Mouse (Mus musculus): ENCODE data around the gene Jph4. TPM values are rescaled to one million over a fixed set of nuclear protein-coding genes. Genes with fewer than 3 reads are reported as not detected.

The Jph4 gene
- 0.12 TPM in 1 of 2 replicates, not detected in the other for total RNA-seq (2017)

- no peak for ATAC-seq (ENCODE audit: extremely low read depth, insufficient number of reproducible peaks, low FRiP score, poor library complexity, severe bottlenecking)
Measured at GRCm38 (mm10) chr14:55116425-55117200, at the start of gene Jph4. Jph4 (minus strand) TSS chr14:55116935.

DNA sequence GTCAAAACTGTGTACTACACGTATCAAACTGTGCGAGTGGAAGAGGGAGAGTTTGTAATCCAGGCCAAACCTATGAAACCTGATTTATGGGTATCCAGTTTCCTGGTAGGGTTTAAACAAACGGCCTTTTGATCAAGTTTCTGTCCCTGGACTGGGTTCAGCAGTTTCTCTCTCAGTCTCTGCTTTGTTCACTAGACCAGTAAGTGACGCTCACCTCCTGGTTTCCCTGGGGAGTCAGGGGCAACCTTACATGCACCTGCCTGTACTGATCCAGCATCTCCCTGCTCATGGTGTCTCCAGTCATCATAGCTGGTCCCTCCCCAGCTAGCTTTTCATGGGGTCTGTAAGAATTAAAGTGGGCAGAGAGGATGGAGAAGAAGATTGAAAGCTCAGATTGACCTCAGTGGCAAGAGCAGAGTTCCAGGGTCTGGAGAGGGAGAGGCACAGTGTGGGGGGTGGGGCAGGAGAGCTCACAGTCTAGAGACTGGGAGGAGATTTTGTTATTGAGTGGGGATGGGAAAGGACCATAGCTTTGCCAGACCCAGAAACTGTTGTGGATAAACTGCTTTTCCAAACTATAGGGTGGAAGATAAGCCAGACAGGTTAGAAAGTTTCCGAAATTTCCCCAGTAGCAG, 47.6 kb upstream of the Jph4 start:
- ATAC-seq (ENCODE audit: extremely low read depth, insufficient number of reproducible peaks, low FRiP score, poor library complexity, severe bottlenecking), result no peak

- ATAC-seq (ENCODE audit: extremely low read depth, insufficient number of reproducible peaks, low FRiP score, poor library complexity, severe bottlenecking), result no peak
Measured at GRCm38 (mm10) chr14:55162168-55162567, 45.4 kb upstream of the Jph4 start.

- ATAC-seq (ENCODE audit: extremely low read depth, insufficient number of reproducible peaks, low FRiP score, poor library complexity, severe bottlenecking), result peak; percentile 86
Measured at GRCm38 (mm10) chr14:55161098-55161634, 44.4 kb upstream of the Jph4 start.

DNA sequence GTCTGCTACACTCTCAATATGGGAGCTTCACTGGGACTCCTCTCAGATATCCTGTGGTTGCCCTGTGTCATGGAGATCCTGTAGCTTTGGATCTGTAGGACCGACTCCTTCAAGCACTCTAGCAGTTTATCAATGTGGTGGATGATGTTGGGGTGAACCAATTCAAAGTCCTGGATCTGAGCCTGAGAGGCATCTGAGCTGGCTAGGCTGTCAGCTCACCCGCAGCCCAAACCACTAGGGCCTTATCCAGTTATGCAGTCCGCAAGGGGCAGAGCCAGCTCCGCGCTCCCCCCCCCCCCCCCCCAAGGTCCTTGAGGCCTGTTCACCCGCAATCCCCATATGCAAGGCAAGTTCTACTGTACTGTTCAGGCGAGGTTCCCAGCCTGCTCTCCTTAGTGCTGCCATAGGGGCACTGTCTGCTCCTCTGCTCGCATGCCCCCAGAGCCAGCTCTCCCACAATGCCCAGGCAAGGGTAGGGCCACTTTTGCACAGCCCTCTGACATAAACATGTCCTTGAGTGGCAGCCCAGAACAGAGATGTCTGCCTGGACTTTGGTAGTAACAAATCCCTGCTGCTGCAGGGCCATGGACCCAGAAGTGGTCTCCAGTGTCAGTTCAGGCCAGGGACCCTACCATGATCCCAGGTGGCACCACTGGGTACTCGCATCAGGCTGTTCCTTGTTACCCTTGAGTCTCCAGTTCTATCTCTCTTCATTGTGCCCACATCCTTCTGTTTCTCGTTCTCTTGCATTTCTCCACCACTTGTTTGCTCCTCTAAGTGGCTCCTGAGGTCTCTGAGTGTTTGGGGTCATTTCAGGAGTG, 43.7 kb upstream of the Jph4 start:
- ATAC-seq (ENCODE audit: extremely low read depth, insufficient number of reproducible peaks, low FRiP score, poor library complexity, severe bottlenecking), result no peak

- no peak for ATAC-seq (ENCODE audit: extremely low read depth, insufficient number of reproducible peaks, low FRiP score, poor library complexity, severe bottlenecking)
Measured at GRCm38 (mm10) chr14:55157322-55158065, 40.8 kb upstream of the Jph4 start.

- no peak for ATAC-seq (ENCODE audit: extremely low read depth, insufficient number of reproducible peaks, low FRiP score, poor library complexity, severe bottlenecking)
Measured at GRCm38 (mm10) chr14:55152951-55153481, 36.3 kb upstream of the Jph4 start.

GRCm38 (mm10) chr14:55152174-55152573, 35.4 kb upstream of the Jph4 start:
- no peak for ATAC-seq (ENCODE audit: extremely low read depth, insufficient number of reproducible peaks, low FRiP score, poor library complexity, severe bottlenecking)

GRCm38 (mm10) chr14:55150985-55151384, 34.2 kb upstream of the Jph4 start:
- no peak for ATAC-seq (ENCODE audit: extremely low read depth, insufficient number of reproducible peaks, low FRiP score, poor library complexity, severe bottlenecking)

- no peak for ATAC-seq (ENCODE audit: extremely low read depth, insufficient number of reproducible peaks, low FRiP score, poor library complexity, severe bottlenecking)
Measured at GRCm38 (mm10) chr14:55149041-55149440, 32.3 kb upstream of the Jph4 start.

DNA sequence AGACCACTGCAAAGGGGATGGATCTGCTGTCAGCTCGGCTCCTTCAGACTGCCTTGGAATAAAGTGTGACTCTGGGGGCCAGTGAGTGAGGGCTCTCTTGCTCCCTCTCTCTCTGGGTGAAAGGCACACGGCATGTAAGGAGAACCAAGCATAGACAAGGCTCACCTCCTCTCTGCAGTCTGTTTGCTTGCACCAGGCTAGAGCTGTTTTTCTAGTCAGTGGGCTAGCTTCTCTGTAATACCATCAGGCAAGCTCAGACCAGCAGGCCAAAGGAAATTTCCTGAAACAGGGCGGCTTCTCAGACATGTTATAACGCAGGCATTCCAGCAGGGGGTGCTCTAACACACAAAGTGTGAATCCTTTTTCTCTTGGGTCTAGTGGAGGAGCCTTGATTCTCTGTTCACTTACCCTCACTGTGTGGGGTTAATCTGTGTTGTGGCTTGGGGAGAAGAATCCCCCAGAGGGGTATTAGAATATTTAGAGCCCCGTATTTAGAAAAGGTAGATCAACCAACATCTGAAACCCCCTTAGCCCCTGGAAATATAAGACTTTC, 31.7 kb upstream of the Jph4 start:
- ATAC-seq (ENCODE audit: extremely low read depth, insufficient number of reproducible peaks, low FRiP score, poor library complexity, severe bottlenecking), result peak; percentile 56; the same call in 1 of the 2 replicates

DNA sequence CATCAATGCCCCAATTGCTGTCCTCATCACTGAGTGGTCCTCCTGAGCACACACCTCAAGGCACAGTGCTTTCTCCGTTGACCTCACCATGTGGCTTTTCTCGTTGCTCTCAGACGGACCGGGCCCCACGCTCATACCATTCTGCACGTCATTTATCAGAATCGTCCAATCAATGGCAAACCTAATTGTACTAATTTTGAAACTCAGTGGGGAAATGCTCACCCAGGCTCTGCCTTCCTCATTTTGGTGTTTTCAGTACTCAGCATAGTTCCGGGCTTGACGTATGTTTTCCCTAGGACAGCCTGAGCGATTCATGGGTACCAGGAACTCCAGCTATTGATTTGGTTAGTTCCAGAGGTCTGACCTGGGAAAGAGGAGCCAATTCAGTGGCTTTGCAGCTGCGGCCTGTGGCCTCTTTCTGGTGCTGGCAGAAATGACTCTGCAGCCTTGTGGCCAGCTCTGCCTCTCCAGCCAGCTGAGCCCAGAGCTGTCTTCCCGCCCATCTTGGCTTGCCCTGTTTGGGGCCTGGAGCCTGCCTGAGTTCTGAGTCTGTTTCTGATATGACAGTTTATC, 30.2 kb upstream of the Jph4 start:
- ATAC-seq (ENCODE audit: extremely low read depth, insufficient number of reproducible peaks, low FRiP score, poor library complexity, severe bottlenecking), result no peak; the same call in 1 of the 2 replicates

DNA sequence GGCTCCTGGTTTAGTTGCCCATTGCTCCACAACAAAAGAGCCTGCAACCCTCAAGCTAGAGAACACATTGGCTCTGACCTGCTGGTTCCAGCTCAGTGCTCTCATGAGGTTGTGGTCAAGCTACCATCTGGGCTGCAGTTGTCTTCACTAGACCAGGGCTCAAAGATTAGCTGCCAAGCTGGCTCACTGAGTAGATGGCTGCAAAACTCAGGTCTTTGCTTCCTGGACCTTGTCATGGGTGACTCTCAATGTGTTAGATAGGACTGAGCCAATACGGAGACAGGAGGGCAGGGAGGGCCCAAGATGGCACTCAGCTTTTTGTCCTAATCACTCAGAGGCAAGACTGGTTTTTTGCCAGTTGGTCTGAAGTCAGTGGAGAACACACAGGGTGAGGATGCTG, 29.6 kb upstream of the Jph4 start:
- no peak for ATAC-seq (ENCODE audit: extremely low read depth, insufficient number of reproducible peaks, low FRiP score, poor library complexity, severe bottlenecking)

DNA sequence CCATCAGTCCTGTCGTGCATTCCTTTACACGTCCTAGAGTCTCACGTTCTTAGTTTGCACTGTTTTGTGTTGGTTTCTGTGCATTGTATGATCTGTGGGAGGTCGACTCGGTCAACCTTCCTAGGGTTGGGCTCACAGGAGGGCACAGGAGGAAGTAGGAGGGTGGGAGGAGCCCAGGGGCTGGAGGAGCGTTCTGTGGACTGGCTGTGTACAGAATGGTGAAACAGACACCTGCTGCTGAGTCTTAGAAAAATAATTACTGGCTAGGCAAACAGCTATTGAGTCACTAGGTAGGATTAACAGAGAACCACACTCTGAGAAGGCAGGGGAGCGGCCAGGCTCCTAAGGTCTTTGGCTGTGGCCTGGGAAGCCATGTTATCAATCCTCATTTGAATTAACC, 22.6 kb upstream of the Jph4 start:
- ATAC-seq (ENCODE audit: extremely low read depth, insufficient number of reproducible peaks, low FRiP score, poor library complexity, severe bottlenecking), result no peak

DNA sequence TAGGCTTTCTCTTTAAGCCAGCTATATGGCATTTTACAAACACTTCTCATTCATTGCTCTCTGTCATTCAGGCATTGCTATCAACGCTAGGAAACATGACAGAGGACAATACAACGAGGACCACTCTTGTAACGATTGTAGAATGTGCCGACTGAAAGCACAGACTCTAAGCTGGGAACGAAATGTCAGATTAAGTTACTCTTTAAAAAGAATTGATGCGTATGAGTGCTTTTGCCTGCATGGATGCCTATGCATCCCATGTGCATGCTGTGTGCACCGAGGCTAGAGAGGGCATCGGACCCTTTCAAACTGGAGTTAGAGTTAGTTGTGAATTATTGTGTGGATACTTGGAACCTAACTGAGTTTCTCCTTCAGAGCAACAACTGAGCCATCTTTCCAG, 18.9 kb upstream of the Jph4 start:
- ATAC-seq (ENCODE audit: extremely low read depth, insufficient number of reproducible peaks, low FRiP score, poor library complexity, severe bottlenecking), result no peak

GRCm38 (mm10) chr14:55126521-55126920, 9.8 kb upstream of the Jph4 start:
- no peak for ATAC-seq (ENCODE audit: extremely low read depth, insufficient number of reproducible peaks, low FRiP score, poor library complexity, severe bottlenecking)

DNA sequence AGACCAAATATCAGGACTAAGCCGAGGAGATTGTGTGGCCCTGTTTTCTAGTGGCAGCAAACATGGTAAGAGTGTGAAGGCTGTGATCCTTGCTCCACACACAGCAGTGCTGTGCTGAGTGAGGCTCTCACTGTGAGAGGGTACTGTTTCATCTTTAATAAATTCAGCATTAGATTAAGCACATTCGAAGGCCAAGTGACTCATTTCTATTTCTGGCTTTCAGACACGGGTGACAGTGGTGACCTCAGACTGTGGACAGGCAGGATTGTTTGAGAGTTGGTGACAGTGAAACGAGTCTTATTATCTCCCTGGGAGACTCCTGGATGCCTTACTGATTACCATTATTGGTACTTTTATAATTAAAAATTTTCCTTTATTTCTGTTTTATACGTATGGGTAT, 9.0 kb upstream of the Jph4 start:
- ATAC-seq (ENCODE audit: extremely low read depth, insufficient number of reproducible peaks, low FRiP score, poor library complexity, severe bottlenecking), result no peak

DNA sequence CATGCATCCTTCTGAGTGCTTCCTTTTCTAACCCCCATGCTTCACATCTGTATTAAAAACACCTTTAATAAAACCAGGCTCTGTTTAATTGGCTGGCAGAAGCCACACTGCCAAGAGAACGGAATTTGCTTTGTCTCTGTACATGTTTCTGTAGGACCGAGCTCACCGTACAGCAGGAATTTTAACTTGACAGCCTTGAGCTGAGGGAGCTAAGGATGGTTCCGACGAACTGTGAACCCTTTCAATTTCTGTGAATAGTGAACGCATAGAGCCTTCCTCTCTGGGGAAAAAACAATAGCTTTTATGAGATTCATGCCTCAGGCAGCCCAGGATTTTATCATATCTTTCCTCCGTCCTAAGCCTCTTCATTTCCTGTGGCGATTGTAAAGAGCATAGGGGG, 5.6 kb upstream of the Jph4 start:
- ATAC-seq (ENCODE audit: extremely low read depth, insufficient number of reproducible peaks, low FRiP score, poor library complexity, severe bottlenecking), result no peak

All from neutrophil, adult 5-6 weeks (primary cell).